Mouse (Mus musculus) midbrain, embryonic 15.5 days (tissue): ENCODE measurements around the gene Iqcj. TPM values are rescaled to one million over a fixed set of nuclear protein-coding genes. Genes with fewer than 3 reads are reported as not detected.
A peak's percentile ranks its signal among the peaks of the same experiment; 100 is the strongest.

ENCODE experiments used
- ATAC-seq: fragments of 200-750 bp; cut with Nextera tagmentation; replicated peaks from 2 replicates; pipeline ENCODE4 v1.8.0; 2017; ENCODE audit warnings: moderate TSS enrichment
- H3K27ac ChIP-seq: fragments of 300-500 bp; sonication (generic); 2 replicates; pipeline ENCODE4 v1.5.1; 2015; ENCODE audit warnings: mild to moderate bottlenecking, inconsistent platforms
- H3K27me3 ChIP-seq: fragments of 300-500 bp; sonication (generic); replicated peaks from 2 replicates; pipeline ENCODE4 v1.6.1; 2015; ENCODE audit warnings: inconsistent platforms
- H3K36me3 ChIP-seq: fragments of 300-500 bp; sonication (generic); replicated peaks from 2 replicates; pipeline ENCODE4 v1.6.1; 2015; ENCODE audit warnings: inconsistent platforms
- H3K4me1 ChIP-seq: fragments of 300-500 bp; sonication (generic); 2 replicates; pipeline ENCODE4 v1.6.1; 2015; ENCODE audit warnings: inconsistent platforms
- H3K4me2 ChIP-seq: fragments of 300-500 bp; sonication (generic); 2 replicates; pipeline ENCODE4 v1.6.1; 2015; ENCODE audit warnings: inconsistent platforms, mild to moderate bottlenecking, moderate library complexity
- H3K4me3 ChIP-seq: fragments of 300-500 bp; sonication (generic); 2 replicates; pipeline ENCODE4 v1.5.1; 2015; ENCODE audit warnings: mild to moderate bottlenecking, inconsistent platforms
- H3K9ac ChIP-seq: fragments of 300-500 bp; sonication (generic); 2 replicates; pipeline ENCODE4 v1.6.1; 2015; ENCODE audit warnings: mild to moderate bottlenecking, inconsistent platforms
- H3K9me3 ChIP-seq: fragments of 300-500 bp; sonication (generic); 2 replicates; pipeline ENCODE4 v1.6.1; 2016; ENCODE audit warnings: inconsistent platforms
- WGBS: fragments of 180-500 bp; shearing (Covaris S2); methylation state at CpG from one replicate; pipeline ENCODE4 v1.1.7; 2015; ENCODE audit warnings: mixed read lengths; 5-methylcytosine and 5-hydroxymethylcytosine counted together
- polyA plus RNA-seq: library from polyadenylated mRNA; unstranded; fragments of >200 nt; fragmentation: Nextera tagmentation; extraction: Ambion mirVana; gene quantifications from 2 replicates; pipeline ENCODE4 v1.2.1, GENCODE M21; 2015

Iqcj gene
- 1.00 and 1.5 TPM in 2 replicates for polyA plus RNA-seq

DNA sequence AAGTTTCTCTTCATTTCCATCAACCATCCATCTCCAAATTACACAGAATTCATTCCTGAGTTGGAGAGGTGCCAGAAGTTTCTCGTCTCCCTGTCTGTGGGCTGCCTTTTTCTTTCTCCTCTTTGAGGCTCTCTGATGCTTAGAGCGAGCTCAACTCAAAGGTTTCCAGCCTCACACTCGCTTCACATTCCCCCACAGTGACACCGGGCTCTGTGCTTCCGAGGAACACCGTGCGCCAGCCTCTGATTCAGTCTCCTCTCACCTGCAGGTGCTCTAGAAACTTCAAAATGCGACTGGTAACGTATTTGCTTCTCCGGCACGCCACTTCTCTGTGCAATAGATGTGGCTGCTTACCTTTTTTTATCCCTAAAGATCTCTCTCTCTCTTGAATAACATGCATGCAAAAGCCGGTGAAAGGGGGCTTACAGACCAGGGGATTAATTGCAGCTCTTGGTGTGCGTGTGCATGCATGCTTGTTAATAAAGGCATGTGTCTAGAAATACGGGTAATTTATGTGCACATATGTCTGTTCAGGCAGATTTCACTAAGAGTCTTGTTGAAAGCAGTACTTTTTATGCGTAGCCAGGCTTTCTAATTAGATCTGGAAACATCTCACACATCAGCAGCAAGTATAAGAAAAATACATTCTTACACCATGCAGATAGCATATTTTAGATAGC lies at the start of gene Iqcj, which contains the start of gene Iqschfp:
Gene Iqcj (plus strand): TSS at position 195 of the 680 bp plus-strand sequence.
Gene Iqschfp (plus strand): TSS at position 207 of the 680 bp plus-strand sequence.
- H3K4me3 ChIP-seq, result peak within 1 kb of the TSS; percentile 36
- H3K4me2 ChIP-seq, result peak within 1 kb of the TSS; percentile 50
- H3K9ac ChIP-seq, result peak within 1 kb of the TSS; percentile 28
- ATAC-seq, result peak; percentile 89
- 19% methylated on average over 15 of the region's 15 CpGs for WGBS
- H3K27ac ChIP-seq, result peak within 1 kb of the TSS; percentile 63
- H3K27me3 ChIP-seq, result no peaks in the 10 kb centered on the region
- peaks cover 14% of the 10 kb centered on the region for H3K4me1 ChIP-seq
- no peaks in the 10 kb centered on the region for H3K36me3 ChIP-seq
- no peaks in the 10 kb centered on the region for H3K9me3 ChIP-seq

DNA sequence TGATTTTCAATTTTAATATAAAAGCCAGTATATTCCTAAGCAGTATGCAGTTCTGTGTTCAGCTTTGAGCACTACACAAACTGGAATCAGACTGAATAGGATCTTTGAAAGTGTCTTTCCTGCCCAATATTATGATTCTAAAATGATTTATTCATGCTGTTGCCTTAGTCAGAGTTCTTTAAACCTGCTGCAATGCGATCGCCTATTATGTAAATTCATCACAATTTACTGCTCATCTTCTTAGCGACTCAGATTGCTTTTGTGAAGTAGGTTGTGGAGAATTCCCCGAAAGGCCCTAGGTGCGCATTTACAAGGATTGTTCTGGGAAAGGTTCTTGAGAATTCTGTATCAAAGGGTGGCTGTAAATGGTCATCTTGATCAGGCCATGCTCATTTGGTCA lies 39.6 kb upstream of the Iqcj start:
- no peak overlapping the region for H3K4me2 ChIP-seq
- no peak overlapping the region for H3K27ac ChIP-seq
- no peak overlapping the region for H3K9ac ChIP-seq
- no peak for ATAC-seq
- H3K9me3 ChIP-seq, result no peaks in the 10 kb centered on the region
- no peaks in the 10 kb centered on the region for H3K27me3 ChIP-seq
- 67% methylated on average over 5 of the region's 5 CpGs for WGBS
- H3K36me3 ChIP-seq, result no peaks in the 10 kb centered on the region
- no peak overlapping the region for H3K4me3 ChIP-seq
- H3K4me1 ChIP-seq, result no peaks in the 10 kb centered on the region

DNA sequence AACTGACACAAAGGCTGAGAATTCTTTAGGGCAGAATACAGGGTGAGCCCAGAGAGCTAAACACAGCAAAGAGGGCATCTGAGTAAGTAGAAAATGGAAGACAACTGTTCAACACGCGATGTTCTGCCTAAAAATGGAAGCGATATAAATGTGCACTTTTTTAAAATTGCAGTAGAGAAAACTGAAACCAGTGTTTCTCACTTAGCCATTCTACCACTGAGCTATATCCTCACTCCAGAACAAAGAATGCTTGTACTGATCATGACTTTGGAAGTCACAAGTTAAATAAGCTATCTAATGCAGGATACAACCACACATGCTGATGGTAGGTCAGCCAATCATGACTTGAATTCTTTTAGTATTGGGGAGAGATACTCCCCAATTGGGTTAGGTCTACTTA lies 30.5 kb upstream of the Iqcj start:
- H3K9ac ChIP-seq, result no peak overlapping the region
- no peaks in the 10 kb centered on the region for H3K4me1 ChIP-seq
- H3K4me2 ChIP-seq, result no peak overlapping the region
- WGBS, result 94% methylated on average over 3 of the region's 3 CpGs
- no peak overlapping the region for H3K4me3 ChIP-seq
- H3K27ac ChIP-seq, result no peak overlapping the region
- no peaks in the 10 kb centered on the region for H3K36me3 ChIP-seq
- H3K27me3 ChIP-seq, result no peaks in the 10 kb centered on the region
- H3K9me3 ChIP-seq, result no peaks in the 10 kb centered on the region
- ATAC-seq, result no peak

DNA sequence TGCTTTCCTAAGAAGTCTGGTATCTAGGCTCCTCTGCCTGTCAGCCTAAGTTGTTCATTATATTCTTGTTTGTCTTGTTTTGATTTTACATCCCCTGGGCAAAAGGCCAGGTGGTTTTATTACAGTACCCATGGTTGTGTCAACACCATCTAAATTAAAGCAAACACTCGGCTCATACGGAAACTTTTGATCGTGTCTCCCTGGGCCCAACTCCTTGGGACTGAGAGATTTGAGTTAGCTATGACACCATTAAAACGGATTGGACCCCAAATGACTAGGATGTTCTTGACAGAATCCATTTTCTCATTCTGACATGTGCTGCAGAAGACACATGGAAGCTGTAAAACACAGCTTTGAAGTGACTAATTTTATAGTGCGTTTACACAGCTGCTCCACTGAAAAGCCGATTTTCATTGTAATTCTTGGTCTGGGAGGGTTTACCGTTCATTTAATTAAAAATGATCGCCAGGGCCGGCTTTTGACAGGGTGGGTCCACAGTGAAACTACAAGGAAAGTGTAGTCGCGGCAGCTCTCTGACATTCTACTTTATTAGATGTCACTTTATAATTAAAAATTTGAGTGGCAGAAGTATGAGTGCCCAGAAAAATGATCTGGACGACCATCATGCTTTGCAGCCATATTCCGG lies 24.5 kb upstream of the Iqcj start:
- Histone ChIP-seq H3K9me3 (no peaks in the 10 kb centered on the region), H3K27me3 (no peaks in the 10 kb centered on the region), H3K4me2 (no peak overlapping the region), H3K36me3 (no peaks in the 10 kb centered on the region), H3K9ac (no peak overlapping the region), H3K27ac (0 out of 2 replicates have a peak overlapping the region, but pooled peaks have one; percentile 9), H3K4me1 (no peaks in the 10 kb centered on the region), H3K4me3 (no peak overlapping the region)
- 65% methylated on average over 13 of the region's 13 CpGs for WGBS
- peak; percentile 67 for ATAC-seq

DNA sequence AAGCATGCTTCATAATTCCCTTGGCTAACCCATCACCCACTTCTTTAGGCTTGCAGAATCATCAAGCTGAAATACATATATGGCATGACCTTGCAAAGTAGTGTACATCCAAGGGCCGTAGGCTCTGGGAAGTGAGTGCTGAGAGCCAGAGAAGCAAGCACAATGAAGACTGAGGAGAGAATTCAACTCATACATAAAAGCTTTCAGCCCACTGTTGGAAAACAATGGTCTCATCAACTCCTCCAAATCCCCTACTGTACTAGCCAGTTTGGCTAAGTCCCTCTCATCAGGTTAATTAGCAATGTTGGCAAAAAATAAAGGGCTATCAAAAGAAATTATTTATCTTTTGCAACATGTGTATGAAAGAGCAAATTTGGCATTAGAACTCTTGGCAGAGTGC lies 22.6 kb upstream of the Iqcj start:
- Histone ChIP-seq H3K4me3 (no peak overlapping the region), H3K4me1 (no peaks in the 10 kb centered on the region), H3K9me3 (no peaks in the 10 kb centered on the region), H3K27me3 (no peaks in the 10 kb centered on the region), H3K4me2 (no peak overlapping the region), H3K36me3 (no peaks in the 10 kb centered on the region), H3K9ac (no peak overlapping the region), H3K27ac (no peak overlapping the region)
- ATAC-seq, result no peak
- WGBS, result 69% methylated on average over 1 of the region's 1 CpGs

DNA sequence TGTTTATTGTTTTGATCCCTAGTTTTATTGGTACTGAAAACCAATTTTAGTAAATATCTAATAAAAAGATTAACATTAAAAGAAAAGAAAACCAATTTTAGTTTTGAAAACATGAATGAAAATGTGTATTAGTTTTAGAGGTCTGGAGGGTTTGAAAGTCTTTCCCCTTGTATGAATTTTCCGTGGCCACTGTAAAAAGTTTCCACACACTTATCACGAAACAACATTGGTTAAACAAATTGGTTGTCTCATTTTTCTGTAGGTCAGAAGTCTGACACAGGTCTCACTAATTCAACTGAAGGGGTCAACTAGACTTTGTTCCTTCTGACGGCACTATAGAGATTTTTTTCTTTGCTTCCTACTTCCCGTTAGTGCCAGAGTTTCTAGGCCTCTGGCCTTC lies 14.8 kb upstream of the Iqcj start:
- Histone ChIP-seq H3K27me3 (no peaks in the 10 kb centered on the region), H3K4me1 (no peaks in the 10 kb centered on the region), H3K36me3 (no peaks in the 10 kb centered on the region), H3K4me3 (no peak overlapping the region), H3K9me3 (no peaks in the 10 kb centered on the region), H3K9ac (no peak overlapping the region), H3K4me2 (no peak overlapping the region), H3K27ac (no peak overlapping the region)
- WGBS, result 88% methylated on average over 4 of the region's 4 CpGs
- no peak for ATAC-seq

DNA sequence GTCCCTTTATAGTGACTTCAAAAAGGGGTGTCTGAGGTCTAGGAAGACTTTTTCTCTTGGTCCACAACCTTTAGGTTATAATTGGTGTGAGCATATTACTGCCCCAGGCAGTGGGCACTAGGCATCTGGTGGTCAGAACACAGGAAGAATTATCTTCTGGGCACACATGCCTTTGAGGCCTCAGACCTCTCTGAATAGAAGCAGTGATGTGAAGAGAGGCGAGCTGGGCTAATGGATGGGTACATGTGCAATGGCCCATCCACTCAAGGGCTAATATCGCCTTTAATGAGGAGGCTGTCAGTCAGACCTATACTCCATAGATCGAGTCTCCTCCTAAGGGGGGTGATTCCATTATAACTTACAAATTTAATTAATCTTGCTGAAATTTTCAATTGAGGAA lies 7.7 kb upstream of the Iqcj start:
- no peak overlapping the region for H3K9ac ChIP-seq
- H3K4me1 ChIP-seq, result no peaks in the 10 kb centered on the region; the same call in 1 of the 2 replicates
- H3K4me2 ChIP-seq, result no peak overlapping the region
- no peaks in the 10 kb centered on the region for H3K9me3 ChIP-seq
- H3K27ac ChIP-seq, result no peak overlapping the region
- WGBS, result 38% methylated on average over 3 of the region's 3 CpGs
- no peak overlapping the region for H3K4me3 ChIP-seq
- no peaks in the 10 kb centered on the region for H3K27me3 ChIP-seq
- peak; percentile 52; the same call in 1 of the 2 replicates for ATAC-seq
- no peaks in the 10 kb centered on the region for H3K36me3 ChIP-seq

DNA sequence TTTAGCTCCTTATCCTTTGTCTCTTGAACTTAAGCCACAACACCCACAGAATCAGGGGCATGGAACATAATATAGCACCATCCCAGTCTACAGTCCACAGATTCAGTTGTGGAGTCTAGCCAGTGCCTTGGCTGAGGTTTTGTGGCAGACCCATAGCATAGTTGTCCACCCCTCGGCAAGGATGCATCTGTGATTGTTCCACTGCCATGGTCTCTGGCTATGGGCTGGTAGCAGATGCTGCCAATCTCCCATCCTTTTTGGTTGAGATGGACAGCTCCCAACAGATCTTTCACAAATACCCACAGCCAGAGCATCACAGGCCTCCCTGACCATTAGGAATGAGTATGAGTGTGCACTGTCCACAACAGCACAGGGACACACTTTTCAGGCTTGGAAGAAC lies 5.8 kb upstream of the Iqcj start:
- Histone ChIP-seq H3K36me3 (no peaks in the 10 kb centered on the region), H3K27ac (no peak overlapping the region), H3K4me1 (peaks cover 4% of the 10 kb centered on the region), H3K4me2 (no peak overlapping the region), H3K9me3 (no peaks in the 10 kb centered on the region), H3K4me3 (no peak overlapping the region), H3K27me3 (no peaks in the 10 kb centered on the region), H3K9ac (no peak overlapping the region)
- 73% methylated on average over 1 of the region's 1 CpGs for WGBS
- ATAC-seq, result no peak

DNA sequence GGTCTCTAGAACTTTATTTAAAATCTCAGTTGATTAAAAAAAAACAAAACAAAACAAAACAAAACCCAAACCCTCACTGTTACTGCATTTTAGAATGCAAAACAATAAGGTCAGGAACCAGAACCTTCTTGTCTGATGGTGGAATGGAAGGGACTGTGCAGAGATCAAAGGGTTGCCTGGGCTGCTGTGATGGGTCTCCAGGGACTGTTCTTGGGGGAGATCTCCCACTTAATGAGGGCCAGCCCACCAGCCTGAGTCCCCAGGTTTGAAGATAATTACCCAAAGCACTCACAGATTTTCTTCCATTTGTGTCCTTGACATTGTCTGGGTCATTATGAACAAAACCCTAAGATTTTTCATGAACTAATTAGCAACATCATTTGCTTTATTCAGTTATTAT lies 4.8 kb upstream of the Iqcj start:
- no peak for ATAC-seq
- Histone ChIP-seq H3K4me2 (no peak overlapping the region), H3K27me3 (no peaks in the 10 kb centered on the region), H3K4me3 (no peak overlapping the region), H3K36me3 (no peaks in the 10 kb centered on the region), H3K27ac (no peak overlapping the region), H3K9me3 (no peaks in the 10 kb centered on the region), H3K4me1 (peaks cover 13% of the 10 kb centered on the region), H3K9ac (no peak overlapping the region)

DNA sequence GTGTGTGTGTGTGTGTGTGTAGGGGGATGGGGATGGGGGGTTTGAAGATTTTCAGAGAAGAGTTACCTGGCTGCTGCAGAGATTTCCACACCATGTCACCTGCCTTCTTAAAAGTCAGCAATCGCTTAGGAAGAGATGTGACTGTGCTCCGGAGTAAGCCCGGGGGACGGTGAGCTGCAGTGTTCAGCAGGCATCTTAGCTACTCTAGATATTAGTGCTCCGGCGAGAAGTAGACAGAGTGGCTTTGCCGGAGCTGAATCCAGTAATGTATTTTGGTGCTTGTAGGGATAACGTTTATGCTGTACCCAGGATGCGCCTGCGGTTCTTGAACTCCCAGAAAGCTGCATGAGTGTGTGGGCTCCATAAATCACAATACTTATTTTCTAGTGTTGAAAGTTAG lies 748 bp downstream of the Iqcj start:
- Histone ChIP-seq H3K27ac (peak overlapping the region; percentile 63; the same call in 1 of the 2 replicates), H3K9me3 (no peaks in the 10 kb centered on the region), H3K4me3 (peak overlapping the region; percentile 36), H3K4me2 (peak overlapping the region; percentile 50), H3K27me3 (no peaks in the 10 kb centered on the region), H3K9ac (peak overlapping the region; percentile 25; the same call in 1 of the 2 replicates), H3K36me3 (no peaks in the 10 kb centered on the region), H3K4me1 (peaks cover 14% of the 10 kb centered on the region)
- ATAC-seq, result peak; percentile 57; the same call in 1 of the 2 replicates
- WGBS, result 54% methylated on average over 10 of the region's 10 CpGs

DNA sequence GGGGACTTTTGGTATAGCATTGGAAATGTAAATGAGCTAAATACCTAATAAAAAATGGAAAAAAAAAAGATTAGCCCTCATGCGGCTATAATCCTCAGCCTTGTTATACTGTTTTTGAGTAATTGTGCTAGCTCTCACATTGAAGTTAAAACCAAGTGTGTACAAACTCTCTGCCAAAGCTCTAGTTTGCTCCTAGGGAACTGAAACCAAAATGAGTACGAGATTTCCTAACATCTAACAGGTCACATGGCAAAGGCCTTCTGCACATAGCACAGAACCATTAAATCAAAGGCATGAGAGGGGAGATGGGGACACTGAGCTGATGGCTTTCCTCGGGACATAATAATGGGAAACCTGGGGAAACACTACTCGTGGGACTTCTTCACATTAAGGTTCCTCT lies 10.5 kb downstream of the Iqcj start:
- no peak overlapping the region for H3K4me2 ChIP-seq
- no peak overlapping the region for H3K27ac ChIP-seq
- H3K27me3 ChIP-seq, result no peaks in the 10 kb centered on the region
- no peaks in the 10 kb centered on the region for H3K9me3 ChIP-seq
- H3K4me1 ChIP-seq, result no peaks in the 10 kb centered on the region
- ATAC-seq, result no peak
- 85% methylated on average over 4 of the region's 4 CpGs for WGBS
- H3K36me3 ChIP-seq, result no peaks in the 10 kb centered on the region
- H3K4me3 ChIP-seq, result no peak overlapping the region
- H3K9ac ChIP-seq, result no peak overlapping the region

DNA sequence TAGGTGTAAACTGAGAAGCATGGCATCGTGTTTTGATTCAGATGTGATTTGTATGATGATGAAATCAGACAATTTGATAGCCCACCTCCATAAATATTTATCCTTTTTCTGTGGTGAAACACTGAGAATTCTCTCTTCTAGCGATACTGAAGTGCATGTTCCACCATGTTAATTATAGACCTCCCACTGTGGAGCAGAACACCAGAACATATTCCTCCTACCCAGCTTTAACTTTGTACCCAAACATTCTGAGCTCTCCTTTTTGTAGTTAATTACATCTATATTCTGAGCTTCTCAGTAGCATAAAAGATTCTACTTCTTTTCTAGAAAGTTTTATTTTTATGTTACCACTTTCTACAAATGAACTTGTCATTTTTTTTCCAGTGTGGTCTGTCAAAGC lies 16.6 kb downstream of the Iqcj start:
- H3K4me3 ChIP-seq, result no peak overlapping the region
- H3K4me2 ChIP-seq, result no peak overlapping the region
- H3K9ac ChIP-seq, result no peak overlapping the region
- no peak for ATAC-seq
- H3K9me3 ChIP-seq, result no peaks in the 10 kb centered on the region
- H3K27me3 ChIP-seq, result no peaks in the 10 kb centered on the region
- H3K27ac ChIP-seq, result no peak overlapping the region
- H3K4me1 ChIP-seq, result no peaks in the 10 kb centered on the region
- 87% methylated on average over 2 of the region's 2 CpGs for WGBS
- no peaks in the 10 kb centered on the region for H3K36me3 ChIP-seq

DNA sequence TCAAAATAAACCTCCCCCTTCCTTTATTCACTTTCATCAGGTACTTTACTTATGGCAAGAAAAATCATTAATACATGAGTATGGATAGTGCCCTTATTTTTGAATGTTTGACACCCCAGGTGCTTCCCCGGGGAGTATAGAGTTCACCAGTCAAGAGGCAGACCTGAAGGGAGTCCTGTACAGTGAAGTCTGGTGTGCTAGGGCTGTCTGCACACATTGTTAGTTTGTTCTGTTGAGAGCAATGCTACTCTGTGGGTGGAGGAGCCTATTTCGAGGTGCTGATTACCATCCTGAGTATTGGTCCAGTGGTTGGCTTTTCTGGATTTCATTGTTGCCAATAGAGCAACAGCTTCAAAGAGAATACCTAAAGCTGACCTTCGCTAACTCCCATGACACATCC lies 26.1 kb downstream of the Iqcj start:
- no peak overlapping the region for H3K9ac ChIP-seq
- H3K4me1 ChIP-seq, result peaks cover 7% of the 10 kb centered on the region
- no peaks in the 10 kb centered on the region for H3K36me3 ChIP-seq
- H3K4me3 ChIP-seq, result no peak overlapping the region
- peak; percentile 54 for ATAC-seq
- WGBS, result 49% methylated on average over 3 of the region's 3 CpGs
- no peaks in the 10 kb centered on the region for H3K9me3 ChIP-seq
- no peaks in the 10 kb centered on the region; the same call in 1 of the 2 replicates for H3K27me3 ChIP-seq
- H3K27ac ChIP-seq, result no peak overlapping the region
- H3K4me2 ChIP-seq, result no peak overlapping the region
